Mouse (Mus musculus) embryonic facial prominence, embryonic 14.5 days (tissue): ENCODE results near the gene Crybg1. TPM values are rescaled to one million over a fixed set of nuclear protein-coding genes. Genes with fewer than 3 reads are reported as not detected.

Experiments used
- ATAC-seq: fragments of 200-750 bp; cut with Nextera tagmentation; 2 replicates; pipeline ENCODE4 v1.8.0; 2017; ENCODE audit warnings: low read depth, moderate number of reproducible peaks, moderate TSS enrichment
- DNase-seq: peaks from one replicate; pipeline ENCODE4 v3.0.0-alpha.2; 2015; ENCODE audit warnings: low spot score
- H3K27ac ChIP-seq: fragments of 300-500 bp; sonication (generic); replicated peaks from 2 replicates; pipeline ENCODE4 v1.5.1; 2014; ENCODE audit warnings: low read depth, mild to moderate bottlenecking, low read length, moderate library complexity
- H3K27me3 ChIP-seq: fragments of 300-500 bp; sonication (generic); replicated peaks from 2 replicates; pipeline ENCODE4 v1.6.1; 2014; ENCODE audit warnings: low read length; ENCODE audit not compliant: control insufficient read depth, insufficient read depth
- H3K36me3 ChIP-seq: fragments of 300-500 bp; sonication (generic); 2 replicates; pipeline ENCODE4 v1.6.1; 2014; ENCODE audit warnings: low read length, mixed read lengths; ENCODE audit not compliant: control insufficient read depth, insufficient read depth
- H3K4me1 ChIP-seq: fragments of 300-500 bp; sonication (generic); 2 replicates; pipeline ENCODE4 v1.6.1; 2014; ENCODE audit warnings: antibody characterized with exemption, low read length; ENCODE audit not compliant: control insufficient read depth, insufficient read depth
- H3K4me2 ChIP-seq: fragments of 300-500 bp; sonication (generic); 2 replicates; pipeline ENCODE4 v1.6.1; 2014; ENCODE audit warnings: low read depth, mild to moderate bottlenecking, low read length, moderate library complexity, mixed read lengths
- H3K4me3 ChIP-seq: fragments of 300-500 bp; sonication (generic); 2 replicates; pipeline ENCODE4 v1.5.1; 2014; ENCODE audit warnings: low read depth, mild to moderate bottlenecking, low read length
- H3K9ac ChIP-seq: fragments of 300-500 bp; sonication (generic); 2 replicates; pipeline ENCODE4 v1.6.1; 2014; ENCODE audit warnings: low read depth, mild to moderate bottlenecking, low read length, moderate library complexity, mixed read lengths
- H3K9me3 ChIP-seq: fragments of 300-500 bp; sonication (generic); 2 replicates; pipeline ENCODE4 v1.6.1; 2016; ENCODE audit warnings: low read length; ENCODE audit not compliant: control insufficient read depth
- WGBS: fragments of 180-500 bp; shearing (Covaris S2); extraction: QIAGEN DNeasy Blood & Tissue Kit; methylation state at CpG from one replicate; pipeline ENCODE4 v1.1.7; 2014; 5-methylcytosine and 5-hydroxymethylcytosine counted together
- polyA plus RNA-seq: library from polyadenylated mRNA; unstranded; fragments of >200 nt; fragmentation: Nextera tagmentation; extraction: Ambion mirVana; gene quantifications from 2 replicates; pipeline ENCODE4 v1.2.1, GENCODE M21; 2014

Crybg1 gene
- polyA plus RNA-seq, 1 experiment from 2014 or later = 3.6 TPM

DNA sequence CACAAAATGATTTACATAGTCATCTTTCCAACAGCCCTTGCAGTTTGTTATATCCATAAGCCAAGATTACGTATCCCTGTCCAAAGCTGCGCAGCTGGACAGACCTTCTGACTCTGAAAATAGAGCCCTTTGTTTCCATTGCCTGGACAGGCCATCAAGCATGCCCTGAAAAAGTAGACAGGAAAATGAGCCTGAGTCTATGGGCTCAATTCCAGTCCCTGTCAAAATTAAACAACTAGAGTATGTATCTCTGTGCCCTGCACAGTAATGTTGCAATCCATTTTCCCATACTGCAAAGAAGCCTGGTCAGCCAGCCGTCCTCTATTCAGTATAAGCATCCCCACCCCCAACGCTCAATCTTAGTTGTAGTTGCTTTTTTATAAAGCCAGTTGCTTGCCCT is 141.8 kb downstream of the Crybg1 start:
- no peak for ATAC-seq
- peaks cover 17% of the 10 kb centered on the region for H3K4me1 ChIP-seq
- no peak overlapping the region for H3K9ac ChIP-seq
- H3K27ac ChIP-seq = no peak overlapping the region
- H3K9me3 ChIP-seq = no peaks in the 10 kb centered on the region
- DNase-seq = no peak
- H3K4me3 ChIP-seq = no peak overlapping the region; the same call in 1 of the 2 replicates
- 76% methylated on average over 4 of the region's 4 CpGs for WGBS
- 0 out of 2 replicates have a peak overlapping the region, but pooled peaks have one; percentile 73 for H3K4me2 ChIP-seq
- H3K27me3 ChIP-seq = peaks cover 52% of the 10 kb centered on the region
- no peaks in the 10 kb centered on the region for H3K36me3 ChIP-seq

DNA sequence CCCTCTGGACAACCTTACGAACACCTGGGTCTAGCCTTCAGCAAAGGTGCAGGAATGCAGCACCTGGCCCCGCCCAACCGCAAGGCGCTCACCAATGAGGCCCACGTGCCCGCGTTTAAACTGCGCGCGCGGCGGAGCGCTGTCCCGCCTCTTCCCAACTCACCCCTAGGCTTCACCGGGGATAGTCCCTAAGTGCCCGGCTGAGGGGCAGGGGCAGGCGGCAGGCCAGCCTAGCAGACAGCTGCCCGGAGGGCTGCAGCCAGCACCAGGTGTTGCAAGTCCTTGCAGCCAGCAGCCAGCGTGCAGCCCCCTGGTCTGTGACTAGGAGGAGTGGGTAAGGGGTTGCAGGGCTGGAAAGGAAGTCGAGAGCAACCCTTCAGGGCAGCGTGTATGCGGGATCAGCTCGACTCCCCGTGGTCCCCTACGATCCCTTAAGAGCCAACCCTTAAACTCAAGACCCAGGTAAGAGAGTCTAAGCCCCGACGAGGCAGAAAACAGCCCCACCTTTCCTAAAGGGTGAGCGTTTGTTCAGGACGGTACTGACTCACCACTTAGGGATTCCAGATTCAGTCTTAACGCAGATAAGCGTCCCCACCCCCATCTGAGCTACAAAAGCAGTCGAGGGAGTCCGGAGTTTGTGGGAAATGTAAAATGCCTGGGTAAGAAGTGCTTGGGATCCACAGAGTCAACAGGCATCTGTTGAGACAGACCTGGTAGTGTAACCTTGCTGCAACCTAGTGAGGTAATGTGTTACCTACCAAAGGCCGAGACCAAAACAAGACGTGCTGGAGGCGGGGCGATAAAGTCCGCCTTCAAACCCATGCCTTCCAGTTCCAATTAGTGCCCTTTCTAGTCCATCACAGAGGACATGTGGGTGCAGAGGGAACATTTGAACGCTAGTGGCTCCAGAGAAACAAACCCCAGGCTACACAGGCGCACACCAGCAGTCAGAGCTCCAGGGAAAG is 142.7 kb downstream of the Crybg1 start:
- peak; percentile 64 for ATAC-seq
- WGBS = under 1% methylated on average over 39 of the region's 40 CpGs

DNA sequence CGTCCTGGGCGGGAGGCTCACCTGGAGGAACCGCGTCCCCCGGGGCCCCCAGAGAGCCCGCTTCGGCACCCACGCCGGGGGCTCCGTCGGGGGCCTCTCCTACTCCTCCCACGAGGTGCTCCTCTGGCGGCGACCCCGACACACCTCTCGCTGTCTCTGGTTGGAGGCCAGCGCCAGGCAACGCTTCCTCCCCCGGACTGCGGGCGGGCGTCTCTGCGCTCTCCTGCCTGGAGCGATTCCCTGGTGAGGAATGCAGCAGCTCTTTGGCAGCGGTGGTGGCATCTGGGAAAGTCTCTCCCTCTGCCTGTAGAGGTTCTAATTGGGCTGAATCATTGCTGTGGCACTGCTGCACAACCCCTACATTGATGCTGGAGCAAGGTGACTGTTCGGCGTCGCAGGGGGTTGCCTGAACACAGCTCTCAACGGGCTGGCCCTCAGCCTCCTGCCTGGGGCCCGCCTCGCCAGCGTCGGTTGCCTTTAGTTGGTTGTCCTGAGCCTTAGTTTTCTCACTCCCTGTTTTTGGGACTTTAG is 144.4 kb downstream of the Crybg1 start:
- WGBS = under 1% methylated on average over 12 of the region's 33 CpGs
- peaks cover 61% of the 10 kb centered on the region for H3K27me3 ChIP-seq
- ATAC-seq = no peak; the same call in 1 of the 2 replicates
- peaks cover 17% of the 10 kb centered on the region for H3K4me1 ChIP-seq
- peak overlapping the region; percentile 75 for H3K4me2 ChIP-seq
- H3K9ac ChIP-seq = peak overlapping the region; percentile 63; the same call in 1 of the 2 replicates
- peak overlapping the region; percentile 68 for H3K4me3 ChIP-seq
- H3K36me3 ChIP-seq = no peaks in the 10 kb centered on the region
- no peak overlapping the region for H3K27ac ChIP-seq
- no peaks in the 10 kb centered on the region for H3K9me3 ChIP-seq
- peak; percentile 41 for DNase-seq

More for the DNA sequence above, 142.7 kb downstream of the Crybg1 start:
- Histone ChIP-seq H3K9ac (peak overlapping the region; percentile 45; the same call in 1 of the 2 replicates), H3K4me2 (peak overlapping the region; percentile 73), H3K4me3 (peak overlapping the region; percentile 39), H3K27ac (no peak overlapping the region), H3K9me3 (no peaks in the 10 kb centered on the region), H3K36me3 (no peaks in the 10 kb centered on the region), H3K4me1 (peaks cover 17% of the 10 kb centered on the region), H3K27me3 (peaks cover 60% of the 10 kb centered on the region)
- DNase-seq = peak; percentile 42

DNA sequence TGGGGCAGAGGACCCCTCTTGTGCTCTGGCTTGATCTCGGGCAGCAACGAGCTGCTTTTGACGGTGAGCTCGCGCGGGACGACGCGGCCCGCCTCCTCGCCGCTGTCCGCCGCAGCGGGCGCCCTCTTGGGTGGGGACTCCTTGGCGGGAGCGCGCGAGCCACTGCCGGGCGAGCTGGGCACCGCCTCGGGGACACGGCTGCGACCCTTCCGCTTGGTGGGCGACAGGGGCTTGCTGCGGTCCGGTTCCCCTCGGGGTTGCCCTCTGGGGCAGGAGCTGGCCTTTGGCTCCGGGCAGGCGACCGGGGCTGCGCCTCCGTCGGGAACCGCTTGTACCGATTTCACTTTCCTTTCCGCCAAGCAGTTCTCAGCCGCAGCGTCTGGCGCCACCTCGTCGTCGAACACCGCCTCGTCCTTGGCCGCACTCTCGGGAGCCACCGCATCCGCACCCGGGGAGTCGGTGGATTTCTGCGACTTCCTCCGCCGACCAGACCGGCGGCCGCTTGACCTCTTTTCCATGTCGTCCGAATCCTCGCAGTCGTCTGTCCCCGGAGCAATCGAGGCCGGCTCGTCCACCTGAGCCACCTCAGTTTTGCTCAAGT is 145.0 kb downstream of the Crybg1 start:
- DNase-seq (peak; percentile 30), ATAC-seq (no peak)
- H3K4me1 ChIP-seq = peaks cover 17% of the 10 kb centered on the region
- WGBS = 0% methylated on average over 43 of the region's 68 CpGs
- peak overlapping the region; percentile 68 for H3K4me3 ChIP-seq
- H3K27me3 ChIP-seq = peaks cover 61% of the 10 kb centered on the region
- peak overlapping the region; percentile 75 for H3K4me2 ChIP-seq
- peak overlapping the region; percentile 63 for H3K9ac ChIP-seq
- no peaks in the 10 kb centered on the region for H3K36me3 ChIP-seq
- H3K9me3 ChIP-seq = no peaks in the 10 kb centered on the region
- no peak overlapping the region for H3K27ac ChIP-seq

DNA sequence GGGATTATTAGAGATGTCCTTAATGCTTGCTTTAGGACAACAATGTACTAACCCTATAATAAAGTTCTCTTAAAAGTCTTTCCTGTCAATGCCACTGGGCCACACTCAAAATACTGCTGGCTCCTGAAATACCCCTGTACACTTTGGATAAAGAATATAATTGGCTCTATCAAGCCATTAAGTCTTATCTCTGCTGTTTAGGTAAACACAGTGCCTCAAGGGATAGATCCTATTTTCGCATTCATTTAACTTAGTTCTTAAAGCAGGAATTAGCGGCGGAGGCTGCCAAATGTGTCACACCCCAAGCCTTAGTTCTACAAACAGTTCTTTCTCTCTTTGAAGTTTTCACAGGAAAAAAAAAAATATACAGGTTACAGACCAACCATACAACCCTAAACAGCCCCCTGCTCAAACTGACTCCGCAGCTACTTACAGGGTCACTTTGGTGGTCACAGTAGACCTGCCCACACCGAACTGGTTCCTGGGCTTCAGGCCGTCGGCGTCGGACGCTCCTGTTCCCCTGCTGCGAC is 145.6 kb downstream of the Crybg1 start:
- 2% methylated on average over 11 of the region's 11 CpGs for WGBS
- Histone ChIP-seq H3K27ac (no peak overlapping the region), H3K4me3 (peak overlapping the region; percentile 68), H3K4me1 (peaks cover 17% of the 10 kb centered on the region), H3K9ac (peak overlapping the region; percentile 63), H3K4me2 (peak overlapping the region; percentile 75), H3K36me3 (no peaks in the 10 kb centered on the region), H3K9me3 (no peaks in the 10 kb centered on the region), H3K27me3 (peaks cover 61% of the 10 kb centered on the region)
- DNase-seq (no peak), ATAC-seq (no peak)

DNA sequence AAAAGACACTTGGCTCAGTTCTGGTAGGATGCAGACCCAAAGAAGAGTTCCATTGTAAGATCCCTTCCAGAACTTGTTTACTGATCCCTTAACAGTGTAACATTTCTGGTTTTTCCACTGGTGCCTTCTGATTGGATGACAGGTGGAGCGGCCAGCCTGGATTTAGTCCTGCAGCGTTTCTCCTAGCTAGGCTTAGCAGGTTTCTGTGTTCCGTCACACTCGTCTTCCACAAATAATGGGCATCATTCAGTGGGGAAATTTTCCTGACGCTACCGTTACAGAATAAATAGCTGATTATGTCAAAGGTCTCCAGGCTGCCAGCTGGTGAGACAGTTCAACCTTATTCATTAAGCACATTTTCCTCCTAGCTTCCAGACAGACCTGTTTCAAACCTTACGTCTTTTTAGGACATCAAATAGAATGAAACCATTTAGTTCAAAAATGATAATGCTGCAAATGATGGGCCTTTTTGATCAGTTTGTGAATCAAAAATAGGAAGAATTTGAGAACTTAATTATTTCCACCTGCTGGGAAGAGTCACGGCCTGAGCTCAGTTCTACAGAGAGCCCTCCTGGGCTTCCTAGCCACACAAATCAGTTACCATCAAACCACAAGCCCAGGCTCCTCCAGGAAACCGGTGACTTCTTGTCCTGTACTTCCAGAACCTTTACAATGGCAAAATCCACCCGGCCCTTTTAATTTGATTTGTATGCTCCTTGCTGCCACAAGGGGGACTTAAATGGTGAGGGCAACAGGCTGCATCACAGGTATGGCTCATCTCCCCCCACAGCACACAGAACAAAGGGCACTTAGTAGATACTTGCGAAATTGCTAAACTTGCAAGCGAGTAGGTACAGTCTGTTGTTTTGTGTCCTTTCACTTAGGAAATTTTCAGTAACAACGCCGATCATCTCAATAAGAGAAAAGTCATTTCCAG is 146.4 kb downstream of the Crybg1 start:
- Histone ChIP-seq H3K27me3 (peaks cover 61% of the 10 kb centered on the region), H3K4me3 (peak overlapping the region; percentile 68; the same call in 1 of the 2 replicates), H3K27ac (no peak overlapping the region), H3K4me2 (no peak overlapping the region), H3K4me1 (peaks cover 17% of the 10 kb centered on the region), H3K36me3 (no peaks in the 10 kb centered on the region), H3K9ac (no peak overlapping the region), H3K9me3 (no peaks in the 10 kb centered on the region)
- WGBS = 15% methylated on average over 14 of the region's 14 CpGs
- peak; percentile 51 for DNase-seq
- no peak for ATAC-seq

DNA sequence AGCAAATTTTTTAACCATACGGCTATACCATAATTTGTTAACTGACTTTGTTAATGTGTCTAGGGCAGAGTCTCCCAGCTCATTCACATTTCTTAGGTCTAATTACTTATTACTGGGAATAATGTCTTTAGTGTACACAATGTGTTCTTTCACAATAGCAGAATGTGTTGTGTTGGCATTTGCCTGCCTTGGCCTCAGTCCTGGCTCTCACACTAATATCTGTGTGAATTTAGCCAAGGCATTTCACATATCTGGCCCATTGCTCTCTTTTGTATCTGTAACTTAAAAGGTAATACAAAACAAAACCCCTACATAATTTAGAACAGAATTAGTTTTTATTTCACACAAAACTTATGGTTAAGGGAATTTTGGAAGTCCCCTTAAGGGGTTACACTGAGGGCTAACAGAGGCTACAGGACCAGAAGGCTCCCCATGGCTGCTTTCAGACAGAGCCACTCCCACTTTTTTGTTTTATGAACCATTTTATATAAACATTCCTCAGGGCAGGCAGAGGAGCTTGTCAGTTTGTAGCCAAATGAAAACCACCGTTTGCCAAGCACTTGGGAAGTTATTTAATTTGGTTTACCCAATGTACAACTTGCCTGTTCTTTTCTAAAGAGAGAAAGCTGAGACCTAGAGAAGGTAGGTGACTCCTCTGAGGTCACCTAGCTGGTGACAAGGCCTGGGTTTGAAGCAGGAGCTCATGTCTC is 148.3 kb downstream of the Crybg1 start:
- H3K9me3 ChIP-seq = no peaks in the 10 kb centered on the region
- H3K4me3 ChIP-seq = no peak overlapping the region
- no peak overlapping the region for H3K27ac ChIP-seq
- 51% methylated on average over 2 of the region's 2 CpGs for WGBS
- H3K36me3 ChIP-seq = no peaks in the 10 kb centered on the region
- 0 out of 2 replicates have a peak, but pooled peaks cover 3% of the 10 kb centered on the region for H3K4me1 ChIP-seq
- H3K4me2 ChIP-seq = no peak overlapping the region
- DNase-seq (no peak), ATAC-seq (no peak)
- H3K9ac ChIP-seq = no peak overlapping the region
- peaks cover 44% of the 10 kb centered on the region for H3K27me3 ChIP-seq
